Mouse (Mus musculus) embryonic facial prominence, embryonic 14.5 days (tissue): ENCODE measurements around the gene Adgrf1. TPM values are rescaled to one million over a fixed set of nuclear protein-coding genes. Genes with fewer than 3 reads are reported as not detected.

Source experiments
- ATAC-seq: fragments of 200-750 bp; cut with Nextera tagmentation; 2 replicates; pipeline ENCODE4 v1.8.0; 2017; ENCODE audit warnings: low read depth, moderate number of reproducible peaks, moderate TSS enrichment
- DNase-seq: peaks from one replicate; pipeline ENCODE4 v3.0.0-alpha.2; 2015; ENCODE audit warnings: low spot score
- H3K27ac ChIP-seq: fragments of 300-500 bp; sonication (generic); replicated peaks from 2 replicates; pipeline ENCODE4 v1.5.1; 2014; ENCODE audit warnings: low read depth, mild to moderate bottlenecking, low read length, moderate library complexity
- H3K27me3 ChIP-seq: fragments of 300-500 bp; sonication (generic); replicated peaks from 2 replicates; pipeline ENCODE4 v1.6.1; 2014; ENCODE audit warnings: low read length; ENCODE audit not compliant: control insufficient read depth, insufficient read depth
- H3K36me3 ChIP-seq: fragments of 300-500 bp; sonication (generic); 2 replicates; pipeline ENCODE4 v1.6.1; 2014; ENCODE audit warnings: low read length, mixed read lengths; ENCODE audit not compliant: control insufficient read depth, insufficient read depth
- H3K4me1 ChIP-seq: fragments of 300-500 bp; sonication (generic); 2 replicates; pipeline ENCODE4 v1.6.1; 2014; ENCODE audit warnings: antibody characterized with exemption, low read length; ENCODE audit not compliant: control insufficient read depth, insufficient read depth
- H3K4me2 ChIP-seq: fragments of 300-500 bp; sonication (generic); 2 replicates; pipeline ENCODE4 v1.6.1; 2014; ENCODE audit warnings: low read depth, mild to moderate bottlenecking, low read length, moderate library complexity, mixed read lengths
- H3K4me3 ChIP-seq: fragments of 300-500 bp; sonication (generic); 2 replicates; pipeline ENCODE4 v1.5.1; 2014; ENCODE audit warnings: low read depth, mild to moderate bottlenecking, low read length
- H3K9ac ChIP-seq: fragments of 300-500 bp; sonication (generic); 2 replicates; pipeline ENCODE4 v1.6.1; 2014; ENCODE audit warnings: low read depth, mild to moderate bottlenecking, low read length, moderate library complexity, mixed read lengths
- H3K9me3 ChIP-seq: fragments of 300-500 bp; sonication (generic); 2 replicates; pipeline ENCODE4 v1.6.1; 2016; ENCODE audit warnings: low read length; ENCODE audit not compliant: control insufficient read depth
- WGBS: fragments of 180-500 bp; shearing (Covaris S2); extraction: QIAGEN DNeasy Blood & Tissue Kit; methylation state at CpG from one replicate; pipeline ENCODE4 v1.1.7; 2014; 5-methylcytosine and 5-hydroxymethylcytosine counted together
- polyA plus RNA-seq: library from polyadenylated mRNA; unstranded; fragments of >200 nt; fragmentation: Nextera tagmentation; extraction: Ambion mirVana; gene quantifications from 2 replicates; pipeline ENCODE4 v1.2.1, GENCODE M21; 2014

Gene Adgrf1
- polyA plus RNA-seq = 0.08 TPM in 1 of 2 replicates, not detected in the other

- no peak within 1 kb of the TSS for H3K9ac ChIP-seq
- H3K4me1 ChIP-seq = no peaks in the 10 kb centered on the region; the same call in 1 of the 2 replicates
- no peak within 1 kb of the TSS for H3K4me2 ChIP-seq
- no peak within 1 kb of the TSS for H3K4me3 ChIP-seq
- WGBS = 55% methylated on average over 6 of the region's 6 CpGs
- H3K9me3 ChIP-seq = no peaks in the 10 kb centered on the region
- ATAC-seq = no peak
- H3K27me3 ChIP-seq = no peaks in the 10 kb centered on the region
- H3K27ac ChIP-seq = no peak within 1 kb of the TSS
- no peaks in the 10 kb centered on the region for H3K36me3 ChIP-seq
- DNase-seq = no peak
These were observed at the start of gene Adgrf1 for GRCm38 (mm10) chr17:43270161-43270560. TSS of gene Adgrf1 (plus strand) at chr17:43270329.

- DNase-seq = no peak
- Histone ChIP-seq H3K9ac (no peak overlapping the region), H3K4me1 (0 out of 2 replicates have a peak, but pooled peaks cover 5% of the 10 kb centered on the region), H3K27me3 (no peaks in the 10 kb centered on the region), H3K4me3 (no peak overlapping the region), H3K9me3 (no peaks in the 10 kb centered on the region), H3K27ac (no peak overlapping the region), H3K4me2 (no peak overlapping the region), H3K36me3 (no peaks in the 10 kb centered on the region)
- 84% methylated on average over 6 of the region's 6 CpGs for WGBS
- no peak for ATAC-seq
These were observed 44.0 kb upstream of the Adgrf1 start for GRCm38 (mm10) chr17:43226101-43226500.

DNA sequence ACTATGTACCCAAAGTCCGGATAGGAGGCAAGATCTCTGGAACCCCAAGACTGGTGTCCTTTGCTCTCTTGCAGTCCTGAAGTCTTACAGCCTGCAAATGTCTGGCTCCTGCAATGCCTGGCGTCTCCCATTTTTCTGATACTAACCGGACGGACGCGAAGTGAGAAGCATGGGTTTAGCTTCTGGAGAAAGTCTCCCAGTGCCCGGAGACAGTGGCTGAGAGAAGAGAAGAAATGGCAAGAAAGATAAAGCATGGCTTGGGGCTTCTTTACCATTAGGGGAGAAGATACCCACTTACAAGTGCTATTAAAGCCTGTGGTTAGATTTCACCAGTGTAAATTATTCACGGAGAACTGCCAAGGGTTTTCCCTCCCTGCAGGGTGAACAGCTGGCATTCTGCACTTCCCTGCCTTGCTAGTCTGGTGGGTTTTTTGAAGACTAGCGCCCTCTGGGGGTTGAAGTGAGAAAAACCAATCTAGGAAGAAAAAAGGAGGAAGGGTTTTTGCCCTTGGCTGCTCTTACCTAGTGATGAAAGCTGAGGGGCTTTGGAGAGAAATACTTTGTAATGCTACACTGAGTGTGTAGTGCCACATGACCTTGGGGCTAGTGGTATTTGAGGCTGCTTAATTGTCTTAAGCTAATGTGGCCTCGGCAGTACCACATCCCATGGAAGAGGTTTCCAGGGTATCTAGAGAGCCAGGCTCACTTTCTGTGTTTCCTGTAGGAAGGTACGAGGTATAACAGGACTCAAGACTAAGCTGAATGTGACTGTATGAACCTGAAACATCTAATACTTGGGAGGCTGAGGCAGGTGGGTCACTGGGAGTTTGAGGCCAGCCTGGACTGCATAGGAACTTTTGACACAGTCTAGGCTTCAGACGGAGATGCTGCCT lies 40.3 kb upstream of the Adgrf1 start:
- H3K4me2 ChIP-seq = peak overlapping the region; percentile 37
- peak; percentile 92 for DNase-seq
- H3K27ac ChIP-seq = no peak overlapping the region
- no peaks in the 10 kb centered on the region for H3K36me3 ChIP-seq
- peak; percentile 83 for ATAC-seq
- no peaks in the 10 kb centered on the region for H3K27me3 ChIP-seq
- H3K4me1 ChIP-seq = peaks cover 5% of the 10 kb centered on the region; the same call in 1 of the 2 replicates
- WGBS = 40% methylated on average over 12 of the region's 12 CpGs
- H3K9me3 ChIP-seq = no peaks in the 10 kb centered on the region
- no peak overlapping the region for H3K4me3 ChIP-seq
- no peak overlapping the region for H3K9ac ChIP-seq

DNA sequence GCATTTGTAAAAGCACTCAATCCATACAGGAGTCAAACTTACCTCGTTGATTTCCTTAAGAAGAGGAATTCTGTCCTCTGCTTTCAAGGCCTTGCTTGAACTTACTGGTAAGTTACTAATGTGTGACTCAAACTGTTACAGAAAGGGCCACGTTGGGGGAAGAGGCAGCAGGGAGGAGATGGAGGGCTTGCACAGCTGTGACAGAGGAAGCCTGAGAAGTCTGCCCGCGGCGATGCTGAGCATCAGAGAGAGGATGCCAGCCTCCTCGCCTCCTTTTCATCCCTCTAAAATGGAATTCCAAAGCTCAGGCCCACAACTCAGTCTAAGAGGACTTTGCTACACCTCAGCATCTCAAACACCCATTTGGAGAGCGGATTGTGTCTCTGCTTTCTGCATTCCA lies 39.3 kb upstream of the Adgrf1 start:
- no peak overlapping the region for H3K27ac ChIP-seq
- H3K4me2 ChIP-seq = no peak overlapping the region
- H3K27me3 ChIP-seq = no peaks in the 10 kb centered on the region
- ATAC-seq = no peak
- no peak overlapping the region for H3K4me3 ChIP-seq
- no peaks in the 10 kb centered on the region for H3K9me3 ChIP-seq
- H3K36me3 ChIP-seq = no peaks in the 10 kb centered on the region
- peaks cover 5% of the 10 kb centered on the region; the same call in 1 of the 2 replicates for H3K4me1 ChIP-seq
- H3K9ac ChIP-seq = no peak overlapping the region
- no peak for DNase-seq
- WGBS = 79% methylated on average over 7 of the region's 7 CpGs

GRCm38 (mm10) chr17:43232769-43233168 lies 37.4 kb upstream of the Adgrf1 start:
- no peak overlapping the region for H3K27ac ChIP-seq
- no peaks in the 10 kb centered on the region for H3K36me3 ChIP-seq
- no peaks in the 10 kb centered on the region for H3K27me3 ChIP-seq
- WGBS = 36% methylated on average over 6 of the region's 6 CpGs
- no peaks in the 10 kb centered on the region for H3K9me3 ChIP-seq
- H3K4me3 ChIP-seq = no peak overlapping the region
- peaks cover 5% of the 10 kb centered on the region; the same call in 1 of the 2 replicates for H3K4me1 ChIP-seq
- no peak for DNase-seq
- no peak for ATAC-seq
- no peak overlapping the region for H3K4me2 ChIP-seq
- H3K9ac ChIP-seq = no peak overlapping the region

- no peaks in the 10 kb centered on the region for H3K9me3 ChIP-seq
- no peaks in the 10 kb centered on the region for H3K27me3 ChIP-seq
- H3K4me2 ChIP-seq = no peak overlapping the region
- H3K9ac ChIP-seq = no peak overlapping the region
- no peak for ATAC-seq
- 80% methylated on average over 14 of the region's 14 CpGs for WGBS
- peaks cover 7% of the 10 kb centered on the region for H3K4me1 ChIP-seq
- DNase-seq = no peak
- H3K27ac ChIP-seq = no peak overlapping the region
- H3K36me3 ChIP-seq = no peaks in the 10 kb centered on the region
- no peak overlapping the region for H3K4me3 ChIP-seq
These were observed 33.4 kb upstream of the Adgrf1 start for GRCm38 (mm10) chr17:43236656-43237250.

- H3K27me3 ChIP-seq = no peaks in the 10 kb centered on the region
- no peak overlapping the region for H3K4me2 ChIP-seq
- no peak for DNase-seq
- H3K27ac ChIP-seq = no peak overlapping the region
- H3K9me3 ChIP-seq = no peaks in the 10 kb centered on the region
- 76% methylated on average over 6 of the region's 6 CpGs for WGBS
- no peak overlapping the region for H3K4me3 ChIP-seq
- no peak overlapping the region for H3K9ac ChIP-seq
- no peaks in the 10 kb centered on the region for H3K36me3 ChIP-seq
- peak; percentile 55; the same call in 1 of the 2 replicates for ATAC-seq
- H3K4me1 ChIP-seq = peaks cover 7% of the 10 kb centered on the region; the same call in 1 of the 2 replicates
These were observed 31.1 kb upstream of the Adgrf1 start for GRCm38 (mm10) chr17:43239035-43239434.

DNA sequence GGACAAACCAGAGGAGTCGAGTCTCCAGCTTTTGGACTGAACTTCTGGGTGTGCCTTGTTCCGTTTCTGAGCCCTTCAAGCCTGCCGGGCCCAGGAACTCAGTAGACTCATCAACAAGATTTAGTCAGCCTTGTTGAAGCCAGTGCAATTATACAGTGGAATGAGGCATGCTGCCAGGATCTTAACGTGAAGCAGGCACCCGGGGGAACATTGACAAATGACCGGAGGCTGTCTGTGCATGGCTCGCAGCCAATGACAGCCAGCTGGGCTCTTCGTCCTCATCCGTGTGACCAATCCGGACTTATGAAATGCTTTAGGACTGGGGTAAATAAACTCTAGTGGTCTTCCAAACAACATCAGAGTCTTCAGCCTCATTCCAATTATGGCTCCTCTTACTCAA lies 29.0 kb upstream of the Adgrf1 start:
- no peak overlapping the region for H3K9ac ChIP-seq
- ATAC-seq (peak; percentile 60; the same call in 1 of the 2 replicates), DNase-seq (peak; percentile 79)
- peaks cover 7% of the 10 kb centered on the region; the same call in 1 of the 2 replicates for H3K4me1 ChIP-seq
- no peaks in the 10 kb centered on the region for H3K9me3 ChIP-seq
- 27% methylated on average over 10 of the region's 10 CpGs for WGBS
- H3K27ac ChIP-seq = no peak overlapping the region
- no peak overlapping the region for H3K4me3 ChIP-seq
- no peak overlapping the region for H3K4me2 ChIP-seq
- H3K27me3 ChIP-seq = no peaks in the 10 kb centered on the region
- H3K36me3 ChIP-seq = no peaks in the 10 kb centered on the region
